Mouse (Mus musculus) spleen, postnatal 10 days (tissue): ENCODE data around the gene Papss1.

Source experiments
- DNase-seq, 2 experiments: peaks; one replicate each; pipeline ENCODE4 v3.0.0; 2021 to 2022; ENCODE audit warnings: low spot score in 2 of 2

The Papss1 gene

GRCm38 (mm10) chr3:131581096-131581495, 16.5 kb downstream of the Papss1 start:
- no peak for DNase-seq

DNA sequence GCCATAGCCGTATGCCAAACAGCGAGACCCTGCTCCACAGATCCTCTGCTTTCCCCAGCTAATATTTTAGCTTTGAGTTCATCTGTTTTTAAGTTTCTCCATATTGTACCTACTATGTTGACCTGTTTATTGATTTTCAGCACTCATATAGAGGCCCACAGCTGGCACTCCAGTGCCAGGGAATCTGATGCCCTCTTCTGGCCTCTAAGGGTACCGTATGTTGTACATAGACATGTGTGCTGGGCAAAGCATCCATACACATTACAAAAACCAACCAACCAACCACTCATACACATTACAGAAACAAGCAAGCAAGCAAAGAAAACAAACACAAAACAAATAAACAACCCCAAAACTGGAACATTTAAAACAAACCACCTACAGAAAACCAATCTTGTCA, 22.2 kb downstream of the Papss1 start:
- no peak for DNase-seq

- DNase-seq: no peak
These were observed 23.4 kb downstream of the Papss1 start for GRCm38 (mm10) chr3:131587959-131588358.

- no peak for DNase-seq
These were observed 28.7 kb downstream of the Papss1 start for GRCm38 (mm10) chr3:131593143-131593798.

GRCm38 (mm10) chr3:131594361-131594760, 29.8 kb downstream of the Papss1 start:
- no peak for DNase-seq

DNA sequence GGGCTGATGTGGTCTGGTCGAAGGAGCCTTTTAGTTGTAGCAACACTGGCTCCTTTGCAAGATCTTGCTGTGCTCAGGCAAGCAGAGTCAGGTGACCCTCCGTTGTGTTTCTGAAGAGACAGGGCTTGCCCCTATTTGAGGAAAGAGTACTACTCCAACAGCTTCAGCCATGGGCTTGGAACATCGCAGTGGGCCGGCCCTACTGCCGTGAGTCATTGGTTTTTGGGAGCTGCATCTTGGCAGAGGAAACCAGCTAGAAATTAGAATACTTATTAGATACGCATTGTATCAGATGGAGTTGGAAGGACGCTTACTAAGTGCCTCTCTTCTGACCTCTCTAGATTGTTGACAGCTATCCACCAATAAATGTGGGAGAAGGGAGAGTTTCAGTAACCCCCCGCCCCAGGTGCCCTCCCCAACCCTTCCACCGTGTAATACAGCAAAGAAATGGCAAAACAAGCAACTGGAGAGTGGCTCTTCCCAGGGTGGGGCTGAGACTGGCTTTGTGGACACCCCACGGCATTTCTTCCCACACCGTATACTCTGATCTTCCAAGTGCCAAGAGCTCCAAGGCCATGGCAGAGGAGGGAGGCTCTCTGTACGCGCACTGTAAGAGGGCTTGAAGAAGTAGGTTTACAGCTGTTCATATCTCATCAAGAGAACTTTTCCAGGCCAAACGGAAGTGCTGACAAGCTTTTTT, 31.1 kb downstream of the Papss1 start:
- DNase-seq: no peak

DNA sequence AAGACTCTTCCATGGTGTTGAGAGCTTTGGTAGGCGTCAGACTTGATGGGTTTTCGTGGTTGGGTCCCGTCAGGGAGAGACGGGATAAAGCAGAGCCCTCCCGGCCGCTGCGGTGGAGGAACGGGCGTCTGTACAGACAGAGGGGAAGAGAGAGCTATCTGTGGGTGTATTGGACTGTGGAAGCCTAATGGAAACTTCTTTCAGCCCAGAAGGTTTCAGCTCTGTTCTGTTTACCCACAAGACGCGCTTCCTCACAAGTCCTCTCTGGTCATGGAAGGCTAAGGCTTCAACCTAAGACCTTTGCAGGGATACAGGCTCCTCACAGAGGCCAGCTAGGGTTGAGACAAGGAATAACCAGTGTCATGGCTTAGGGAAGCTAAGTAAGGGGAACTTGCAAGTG, 36.2 kb downstream of the Papss1 start:
- no peak for DNase-seq

- no peak for DNase-seq
These were observed 36.8 kb downstream of the Papss1 start for GRCm38 (mm10) chr3:131601366-131601765.

DNA sequence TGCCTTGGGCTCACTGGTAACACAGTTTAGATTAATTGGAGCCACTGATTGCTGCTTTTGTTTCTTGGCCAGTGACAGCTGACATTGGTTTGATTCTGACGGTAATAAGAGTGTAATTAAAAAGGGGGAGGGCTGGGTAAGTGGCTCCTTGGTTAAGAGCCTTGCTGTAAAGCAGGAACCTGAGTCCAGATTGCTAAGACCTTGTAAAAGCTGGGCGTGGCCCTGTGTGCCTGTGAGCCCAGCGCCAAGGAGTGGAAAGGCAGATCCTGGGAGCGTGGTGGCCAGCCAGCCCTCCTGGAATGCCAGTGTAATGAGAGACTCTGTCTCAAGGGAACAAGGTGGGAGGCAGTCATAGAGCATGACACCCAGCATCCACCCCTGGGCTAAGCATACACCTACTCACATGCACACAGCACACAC, 38.4 kb downstream of the Papss1 start:
- no peak for DNase-seq

GRCm38 (mm10) chr3:131608112-131608511, 43.5 kb downstream of the Papss1 start:
- no peak for DNase-seq

- DNase-seq: no peak
These were observed 45.1 kb downstream of the Papss1 start for GRCm38 (mm10) chr3:131609651-131610050.

- DNase-seq: no peak
These were observed 46.0 kb downstream of the Papss1 start for GRCm38 (mm10) chr3:131610595-131610994.

- no peak for DNase-seq
These were observed 48.3 kb downstream of the Papss1 start for GRCm38 (mm10) chr3:131612847-131613246.

GRCm38 (mm10) chr3:131614056-131614455, 49.5 kb downstream of the Papss1 start:
- no peak for DNase-seq

DNA sequence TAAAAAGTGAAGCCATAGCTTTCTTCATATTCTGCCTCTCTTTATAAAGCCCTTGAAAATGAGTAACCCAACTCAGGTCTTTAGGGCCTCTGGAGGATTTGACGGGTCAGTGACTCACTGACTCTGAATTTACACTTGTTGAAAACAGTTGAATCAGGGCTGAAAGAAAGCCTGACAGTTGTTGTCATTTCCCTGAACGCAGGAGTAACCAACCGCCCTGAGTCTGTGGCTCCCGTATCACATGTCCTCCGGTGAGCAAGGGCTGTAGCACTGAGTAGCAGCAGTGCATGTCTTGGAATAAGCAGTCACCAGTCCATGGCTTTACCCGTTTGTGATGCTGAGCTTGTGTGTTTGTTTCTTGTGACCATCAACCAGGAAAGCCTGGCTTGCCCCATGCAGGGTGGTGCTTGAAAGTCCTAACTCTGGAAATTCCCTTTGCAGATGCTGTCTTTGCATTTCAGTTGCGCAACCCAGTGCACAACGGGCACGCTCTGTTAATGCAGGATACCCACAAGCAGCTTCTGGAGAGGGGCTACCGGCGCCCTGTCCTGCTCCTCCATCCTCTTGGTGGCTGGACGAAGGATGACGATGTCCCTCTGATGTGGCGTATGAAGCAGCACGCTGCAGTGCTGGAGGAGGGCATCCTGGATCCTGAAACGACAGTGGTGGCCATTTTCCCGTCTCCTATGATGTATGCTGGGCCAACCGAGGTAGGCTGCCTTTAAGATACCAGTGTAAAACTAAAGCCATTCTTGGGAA, 54.2 kb downstream of the Papss1 start:
- DNase-seq: no peak

- DNase-seq: no peak
These were observed 58.6 kb downstream of the Papss1 start for GRCm38 (mm10) chr3:131623208-131623607.

DNA sequence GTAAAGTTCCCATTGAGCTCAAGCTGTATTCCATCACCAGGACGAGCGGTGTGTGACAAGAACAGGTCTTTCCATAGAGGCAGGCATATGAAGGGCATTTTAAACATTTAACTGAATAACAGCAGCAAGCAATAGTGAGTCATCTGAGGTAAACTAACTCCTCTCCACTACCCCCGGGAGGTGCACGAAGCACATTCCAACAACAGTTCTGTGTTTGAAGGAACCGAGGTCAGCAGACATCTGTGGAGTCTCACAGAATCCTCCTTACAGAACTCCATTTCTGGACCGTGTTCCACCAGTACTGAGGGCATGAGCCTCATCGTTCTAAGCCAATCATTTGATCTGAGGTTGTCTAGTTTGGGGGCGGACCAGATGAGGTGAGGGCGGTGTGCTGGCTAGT, 59.5 kb downstream of the Papss1 start:
- DNase-seq: no peak

DNA sequence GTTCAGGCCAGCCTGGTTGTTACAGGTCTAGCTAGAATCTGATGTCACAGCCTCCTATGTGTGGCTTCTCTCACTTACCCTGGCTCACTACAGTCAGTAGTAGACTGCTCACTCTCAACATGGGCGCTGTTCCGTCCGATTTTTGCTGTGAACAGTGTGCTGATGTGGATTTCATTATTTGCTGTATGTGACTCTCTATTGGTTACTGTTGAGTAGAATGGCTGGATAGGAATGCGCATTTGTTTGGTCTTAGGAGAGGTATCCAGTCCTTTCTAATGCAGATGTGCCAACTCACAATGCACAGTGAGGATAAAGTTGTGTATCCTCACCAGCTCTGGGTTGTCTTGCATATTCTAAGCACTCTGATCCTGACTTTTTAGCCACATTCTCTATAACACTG, 62.9 kb downstream of the Papss1 start:
- no peak for DNase-seq

- DNase-seq: no peak
These were observed 63.7 kb downstream of the Papss1 start for GRCm38 (mm10) chr3:131628265-131628664.

- no peak for DNase-seq
These were observed 64.4 kb downstream of the Papss1 start for GRCm38 (mm10) chr3:131628931-131629330.

DNA sequence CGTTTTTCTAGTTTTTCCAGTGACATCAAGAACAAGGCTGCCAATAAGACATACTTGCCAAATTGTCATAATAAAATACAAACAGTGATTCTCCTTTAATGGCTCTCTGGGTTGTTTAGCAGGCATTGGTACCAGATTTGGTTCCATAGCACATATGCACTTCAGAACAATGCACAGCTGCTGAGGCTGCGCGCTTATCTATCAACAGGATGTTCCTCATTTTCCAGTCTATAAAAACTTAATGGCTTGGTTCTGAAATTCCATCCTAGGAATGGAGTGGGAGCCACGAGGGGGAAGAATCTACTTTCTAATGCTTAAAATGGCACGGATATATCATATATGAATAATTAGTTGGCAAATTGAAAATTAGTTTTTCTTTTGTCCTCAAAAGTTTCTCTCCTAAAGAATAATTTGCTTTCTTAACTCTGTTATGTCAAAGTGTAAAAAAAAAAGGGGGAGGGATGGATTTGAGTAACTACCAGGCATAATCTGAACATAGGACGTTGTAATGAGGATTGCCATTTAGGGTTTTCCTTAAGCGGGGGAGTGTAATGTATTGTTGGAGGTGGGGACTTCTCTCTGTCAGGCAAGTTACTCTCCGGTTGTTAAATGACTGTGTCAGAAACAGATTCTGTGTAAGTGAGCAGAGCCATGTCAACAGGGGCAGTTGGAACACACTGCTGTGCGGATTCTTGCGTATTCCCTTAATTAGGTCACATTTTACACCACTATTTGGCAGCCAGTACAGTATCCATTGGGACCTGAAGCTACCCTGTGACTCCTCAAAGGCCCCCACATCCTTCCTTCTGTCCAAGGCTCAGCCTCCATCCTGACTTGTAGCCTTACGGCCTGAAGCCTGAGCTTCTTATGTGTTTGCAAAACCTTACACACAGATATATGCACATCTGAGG, 66.1 kb downstream of the Papss1 start:
- no peak for DNase-seq
